ENCODE assay signal across 8 mouse cellular contexts in genomic region chr4:59625998-59626910, GRCm38 (mm10). TPM values are rescaled to one million over a fixed set of nuclear protein-coding genes. Genes with fewer than 3 reads are reported as not detected.
A peak's percentile ranks its signal among the peaks of the same experiment; 100 is the strongest.
DNase-seq lines count a peak whose midpoint lies in the region; ATAC-seq and TF ChIP-seq lines count a peak whose summit lies in the region.

Gene E130308A19Rik (plus strand): TSS chr4:59626211.

- in situ Hi-C loops in ES-E14 (cut with MboI; ENCODE audit: low sequenced_read_pairs in 2 of 2, unreplicated experiment in 2 of 2): no loop called here

- H3K9ac ChIP-seq in ES-E14 (ENCODE audit: insufficient read depth, low read depth, low read length, poor library complexity, severe bottlenecking): peak within 1 kb of the TSS; percentile 95
- H3K9ac ChIP-seq in forebrain, postnatal 0 days: peak within 1 kb of the TSS; percentile 84
- H3K9ac ChIP-seq in lung, embryonic 16.5 days (ENCODE audit: low read length): peak within 1 kb of the TSS; percentile 93

- peak; percentile 9; the same call in 1 of the 2 replicates for TF ChIP-seq CTCF in forebrain, postnatal 0 days (IDR thresholded peaks at IDR 0.05; ENCODE audit: low read depth)
- peak; percentile 44; the same call in 1 of the 2 replicates for TF ChIP-seq CTCF in thymus, adult 2 months (IDR thresholded peaks at IDR 0.05; ENCODE audit: borderline replicate concordance, control insufficient read depth, extremely low read depth, insufficient read depth, low read length, poor library complexity)

- peak; percentile 62 for DNase-seq in ES-E14 (ENCODE audit: low read depth, low spot score)
- DNase-seq in cerebellum, adult 18-20 months: peak; percentile 67 to 82
- DNase-seq in forebrain, postnatal 0 days: peak; percentile 78
- peak; percentile 81 for DNase-seq in heart, postnatal 4 days
- DNase-seq in layer of hippocampus, adult 9-11 months: peak; percentile 69
- DNase-seq in ovary, adult 18-20 months (ENCODE audit: low spot score): peak; percentile 73
- peak; percentile 80 for DNase-seq in thymus, adult 2 months

- peak within 1 kb of the TSS; percentile 45; the same call in 1 of the 2 replicates for H3K27ac ChIP-seq in ES-E14 (ENCODE audit: insufficient read depth, low read depth, low read length, poor library complexity, severe bottlenecking)
- peak within 1 kb of the TSS; percentile 78 for H3K27ac ChIP-seq in forebrain, postnatal 0 days (ENCODE audit: low read depth, low read length)
- peak within 1 kb of the TSS; percentile 86 for H3K27ac ChIP-seq in lung, embryonic 16.5 days (ENCODE audit: low read length)
- 0 out of 2 replicates have a peak within 1 kb of the TSS, but pooled peaks have one; percentile 1 for H3K27ac ChIP-seq in thymus, adult 2 months (ENCODE audit: control insufficient read depth, insufficient read depth, low read length)

- 4% methylated on average over 96 of the region's 120 CpGs for WGBS in forebrain, postnatal 0 days
- under 1% methylated on average over 62 of the region's 120 CpGs for WGBS in lung, embryonic 16.5 days
- 1% methylated on average over 114 of the region's 120 CpGs for WGBS in thymus, adult 2 months

- peak; percentile 67 for TF ChIP-seq POLR2A in thymus, adult 2 months (IDR thresholded peaks at IDR 0.05; ENCODE audit: control insufficient read depth, extremely low read depth, insufficient read depth, low read length, poor library complexity)

- no peaks in the 10 kb centered on the region for H3K36me3 ChIP-seq in ES-E14 (ENCODE audit: control insufficient read depth, insufficient read depth, low read length, poor library complexity, severe bottlenecking)
- H3K36me3 ChIP-seq in forebrain, postnatal 0 days (ENCODE audit: insufficient read depth): no peaks in the 10 kb centered on the region
- no peaks in the 10 kb centered on the region for H3K36me3 ChIP-seq in lung, embryonic 16.5 days (ENCODE audit: control insufficient read depth, insufficient read depth, low read length)
- H3K36me3 ChIP-seq in thymus, adult 2 months (ENCODE audit: control insufficient read depth, insufficient read depth, low read length): no peaks in the 10 kb centered on the region

- peak within 1 kb of the TSS; percentile 96 to 97 for H3K4me3 ChIP-seq in ES-E14 (ENCODE audit: insufficient read depth in 1 of 2, low read depth in 1 of 2, low read length in 2 of 2, poor library complexity in 1 of 2, severe bottlenecking in 1 of 2)
- peak within 1 kb of the TSS; percentile 97 for H3K4me3 ChIP-seq in forebrain, postnatal 0 days (ENCODE audit: low read depth, low read length)
- peak within 1 kb of the TSS; percentile 96 for H3K4me3 ChIP-seq in lung, embryonic 16.5 days (ENCODE audit: low read length)
- H3K4me3 ChIP-seq in thymus, adult 2 months (ENCODE audit: control insufficient read depth, insufficient read depth, low read length): peak within 1 kb of the TSS; percentile 82

- H3K4me2 ChIP-seq in forebrain, postnatal 0 days (ENCODE audit: low read depth): peak within 1 kb of the TSS; percentile 65
- peak within 1 kb of the TSS; percentile 85 for H3K4me2 ChIP-seq in lung, embryonic 16.5 days (ENCODE audit: low read depth, low read length)

- 0 out of 4 replicates have a peak, but pooled peaks cover 0 to 1% of the 10 kb centered on the region in 2 experiments for H3K4me1 ChIP-seq in ES-E14 (ENCODE audit: control insufficient read depth in 2 of 2, insufficient read depth in 2 of 2, low read length in 2 of 2, poor library complexity in 1 of 2)
- peaks cover 11% of the 10 kb centered on the region; the same call in 1 of the 2 replicates for H3K4me1 ChIP-seq in forebrain, postnatal 0 days (ENCODE audit: insufficient read depth)
- peaks cover 10% of the 10 kb centered on the region for H3K4me1 ChIP-seq in lung, embryonic 16.5 days (replicated peaks; ENCODE audit: control insufficient read depth, insufficient read depth, low read length)
- no peaks in the 10 kb centered on the region for H3K4me1 ChIP-seq in thymus, adult 2 months (replicated peaks; ENCODE audit: control insufficient read depth, insufficient read depth, low read length)

- ATAC-seq in forebrain, postnatal 0 days: peak; percentile 87
- ATAC-seq in lung, embryonic 16.5 days (ENCODE audit: low read depth): peak; percentile 97

- H3K27me3 ChIP-seq in forebrain, postnatal 0 days (ENCODE audit: insufficient read depth, low read length): no peaks in the 10 kb centered on the region
- H3K27me3 ChIP-seq in lung, embryonic 16.5 days (ENCODE audit: control insufficient read depth, insufficient read depth, low read depth, low read length): no peaks in the 10 kb centered on the region
- H3K27me3 ChIP-seq in thymus, adult 2 months (ENCODE audit: control insufficient read depth, insufficient read depth, low read length): no peaks in the 10 kb centered on the region

- no peaks in the 10 kb centered on the region for H3K9me3 ChIP-seq in ES-E14 (ENCODE audit: control insufficient read depth, insufficient read depth, low read depth, low read length)
- no peaks in the 10 kb centered on the region for H3K9me3 ChIP-seq in forebrain, postnatal 0 days (ENCODE audit: low read length)
- H3K9me3 ChIP-seq in lung, embryonic 16.5 days (ENCODE audit: control insufficient read depth, low read length): no peaks in the 10 kb centered on the region

TF ChIP-seq in ES-E14, 5 proteins besides CTCF, POLR2A, EP300 and RAD21:
- no peak for TF ChIP-seq ZC3H11A (IDR thresholded peaks at IDR 0.05; ENCODE audit: borderline replicate concordance, low read depth, low read length)
- no peak for TF ChIP-seq MAFK (IDR thresholded peaks at IDR 0.05; ENCODE audit: insufficient read depth, low read depth, low read length)
- peak; percentile 60; the same call in 1 of the 2 replicates for TF ChIP-seq HCFC1 (IDR thresholded peaks at IDR 0.05; ENCODE audit: borderline replicate concordance, insufficient read depth, low read length)
- TF ChIP-seq ZNF384 (IDR thresholded peaks at IDR 0.05; ENCODE audit: low read depth, low read length): no peak

RNA-seq across cellular contexts. Expression of gene E130308A19Rik, which starts in this region (rescaled TPM):
- 14.6 and 14.9 TPM in 2 replicates for total RNA-seq in ES-E14 (2012; rRNA removed)
- 14.5 and 22.6 TPM in 2 replicates for total RNA-seq in forebrain, postnatal 0 days (2014; rRNA removed)
- polyA plus RNA-seq in forebrain, postnatal 0 days (2015; fragmentation: Nextera tagmentation; extraction: Ambion mirVana): 15.6 and 24.9 TPM in 2 replicates
- 10 to 100 TPM; 18.3 to 19.2 TPM for total RNA-seq in heart, postnatal 4 days (2021)
- 20.9 and 21.1 TPM in 2 replicates for polyA plus RNA-seq in lung, embryonic 16.5 days (2015; fragmentation: Nextera tagmentation; extraction: Ambion mirVana)
- 12.4 and 14.8 TPM in 2 replicates for polyA plus RNA-seq in thymus, adult 2 months (2012; rRNA removed)

Comparison
In these comparisons a context has a peak if more than half of its experiments do, and no peak if none do; other contexts are left out.
1. Peak in every context shown above with its lines: DNase-seq, ATAC-seq, H3K4me3 ChIP-seq and H3K27ac ChIP-seq.
2. H3K27ac ChIP-seq: peak in every context shown above with its lines; median percentile 86 in lung, embryonic 16.5 days; 78 in forebrain, postnatal 0 days; 45 in ES-E14; 1 in thymus, adult 2 months.